22 mouse cellular contexts compared by ENCODE assay signal in genomic region chr16:44526044-44526443, GRCm38 (mm10). TPM values are rescaled to one million over a fixed set of nuclear protein-coding genes. Genes with fewer than 3 reads are reported as not detected.
DNase-seq lines count a peak whose midpoint lies in the region; ATAC-seq and TF ChIP-seq lines count a peak whose summit lies in the region.
"Had no signal": no experiment of that assay in that cellular context is flagged by ENCODE, and none has a peak within 500 bp of the region (broad histone marks: within the 10 kb centered on the region; RNA-seq: fewer than 3 reads in every experiment).

No protein-coding gene starts in this region.

- no peak for DNase-seq in forebrain, embryonic 10.5 days (ENCODE audit: extremely low spot score, low spot score)
- no peak for DNase-seq in limb, embryonic 10.5 days (ENCODE audit: low spot score)
- peak; percentile 62 for DNase-seq in brain, embryonic 14.5 days (ENCODE audit: low read depth)
- DNase-seq in right cerebral cortex, adult 18-20 months: no peak
- DNase-seq: adrenal gland, postnatal 36 days; kidney, adult 18-20 months; kidney, postnatal 4 days; liver; thymus, postnatal 36 days had no signal

- WGBS in forebrain, embryonic 13.5 days: 69% methylated on average over 1 of the region's 1 CpGs
- WGBS in forebrain, embryonic 10.5 days: 96% methylated on average over 1 of the region's 1 CpGs
- WGBS in limb, embryonic 13.5 days: 81% methylated on average over 1 of the region's 1 CpGs
- WGBS in limb, embryonic 10.5 days: 95% methylated on average over 1 of the region's 1 CpGs
- WGBS in forebrain, embryonic 15.5 days: 54% methylated on average over 1 of the region's 1 CpGs

- H3K27me3 ChIP-seq in forebrain, embryonic 13.5 days: no peaks in the 10 kb centered on the region
- H3K27me3 ChIP-seq in forebrain, embryonic 10.5 days (ENCODE audit: poor library complexity, severe bottlenecking): peaks cover 18% of the 10 kb centered on the region
- H3K27me3 ChIP-seq in limb, embryonic 13.5 days: no peaks in the 10 kb centered on the region
- no peaks in the 10 kb centered on the region for H3K27me3 ChIP-seq in limb, embryonic 10.5 days (ENCODE audit: low read depth, poor library complexity, severe bottlenecking)
- no peaks in the 10 kb centered on the region for H3K27me3 ChIP-seq in forebrain, embryonic 15.5 days
- H3K27me3 ChIP-seq: CH12.LX; lung, embryonic 15.5 days; neural tube, embryonic 13.5 days; Patski had no signal

- peak overlapping the region; percentile 41 for H3K9ac ChIP-seq in forebrain, embryonic 13.5 days
- H3K9ac ChIP-seq in limb, embryonic 13.5 days: no peak overlapping the region
- no peak overlapping the region for H3K9ac ChIP-seq in forebrain, embryonic 15.5 days (replicated peaks)
- H3K9ac ChIP-seq: liver, embryonic 15.5 days; lung, embryonic 15.5 days had no signal

- no peak for TF ChIP-seq POLR2A in brain, embryonic 14.5 days (IDR thresholded peaks at IDR 0.05; ENCODE audit: borderline replicate concordance, extremely low read depth, insufficient read depth, insufficient read length, poor library complexity, severe bottlenecking)

- no peak for ATAC-seq in forebrain, embryonic 13.5 days
- no peak for ATAC-seq in limb, embryonic 13.5 days (ENCODE audit: low FRiP score, low read depth)
- ATAC-seq in forebrain, embryonic 15.5 days (replicated peaks): no peak
- no peak for ATAC-seq in CD4-positive, CD25-positive, alpha-beta regulatory T cell, adult 4 months
- ATAC-seq: inflammation-experienced regulatory T-cells, adult 6 months; Patski had no signal

- peak overlapping the region; percentile 47 for H3K4me2 ChIP-seq in forebrain, embryonic 13.5 days
- no peak overlapping the region for H3K4me2 ChIP-seq in limb, embryonic 13.5 days (replicated peaks)
- H3K4me2 ChIP-seq in forebrain, embryonic 15.5 days (replicated peaks): no peak overlapping the region
- H3K4me2 ChIP-seq: liver, embryonic 15.5 days; lung, embryonic 15.5 days had no signal

- no peak for TF ChIP-seq CTCF in brain, embryonic 14.5 days (IDR thresholded peaks at IDR 0.05; ENCODE audit: borderline replicate concordance, extremely low read depth, insufficient read depth, insufficient read length)

- peak overlapping the region; percentile 91 for H3K27ac ChIP-seq in forebrain, embryonic 13.5 days
- H3K27ac ChIP-seq in forebrain, embryonic 10.5 days: no peak overlapping the region
- peak overlapping the region; percentile 71; the same call in 1 of the 2 replicates for H3K27ac ChIP-seq in limb, embryonic 13.5 days
- no peak overlapping the region for H3K27ac ChIP-seq in limb, embryonic 10.5 days
- H3K27ac ChIP-seq in forebrain, embryonic 15.5 days (replicated peaks): peak overlapping the region; percentile 91
- H3K27ac ChIP-seq: heart, embryonic 10.5 days; liver, embryonic 15.5 days had no signal

- peaks cover 54% of the 10 kb centered on the region for H3K4me1 ChIP-seq in forebrain, embryonic 13.5 days
- peaks cover 65% of the 10 kb centered on the region for H3K4me1 ChIP-seq in forebrain, embryonic 10.5 days
- peaks cover 68% of the 10 kb centered on the region for H3K4me1 ChIP-seq in limb, embryonic 13.5 days
- H3K4me1 ChIP-seq in limb, embryonic 10.5 days: peaks cover 46% of the 10 kb centered on the region
- H3K4me1 ChIP-seq in forebrain, embryonic 15.5 days: peaks cover 58% of the 10 kb centered on the region
- H3K4me1 ChIP-seq: liver, embryonic 15.5 days had no signal

- H3K9me3 ChIP-seq in forebrain, embryonic 13.5 days (replicated peaks): no peaks in the 10 kb centered on the region
- no peaks in the 10 kb centered on the region for H3K9me3 ChIP-seq in forebrain, embryonic 10.5 days
- no peaks in the 10 kb centered on the region for H3K9me3 ChIP-seq in limb, embryonic 13.5 days
- no peaks in the 10 kb centered on the region for H3K9me3 ChIP-seq in limb, embryonic 10.5 days (replicated peaks)
- no peaks in the 10 kb centered on the region for H3K9me3 ChIP-seq in forebrain, embryonic 15.5 days
- H3K9me3 ChIP-seq: G1E; heart, embryonic 10.5 days; liver, embryonic 15.5 days; lung, embryonic 15.5 days; neural tube, embryonic 13.5 days had no signal

- peaks cover 7% of the 10 kb centered on the region for H3K36me3 ChIP-seq in forebrain, embryonic 13.5 days (ENCODE audit: poor library complexity, severe bottlenecking)
- H3K36me3 ChIP-seq in forebrain, embryonic 10.5 days (replicated peaks): peaks cover 14% of the 10 kb centered on the region
- peaks cover 18% of the 10 kb centered on the region for H3K36me3 ChIP-seq in limb, embryonic 13.5 days
- H3K36me3 ChIP-seq in limb, embryonic 10.5 days: peaks cover 17% of the 10 kb centered on the region
- 0 out of 2 replicates have a peak, but pooled peaks cover under 1% of the 10 kb centered on the region for H3K36me3 ChIP-seq in forebrain, embryonic 15.5 days
- H3K36me3 ChIP-seq: G1E; liver, embryonic 15.5 days had no signal

- no peak overlapping the region for H3K4me3 ChIP-seq in forebrain, embryonic 13.5 days
- no peak overlapping the region for H3K4me3 ChIP-seq in forebrain, embryonic 10.5 days
- H3K4me3 ChIP-seq in limb, embryonic 13.5 days: no peak overlapping the region
- no peak overlapping the region for H3K4me3 ChIP-seq in limb, embryonic 10.5 days
- no peak overlapping the region for H3K4me3 ChIP-seq in forebrain, embryonic 15.5 days
- H3K4me3 ChIP-seq: heart, embryonic 10.5 days; liver, embryonic 15.5 days; lung, embryonic 15.5 days; myocyte; neural tube, embryonic 13.5 days had no signal

RNA-seq across cellular contexts. Expression of gene Boc, which starts 32.7 kb away (rescaled TPM):
- polyA plus RNA-seq in forebrain, embryonic 13.5 days (2015; fragmentation: Nextera tagmentation; extraction: Ambion mirVana): 20.6 and 21.2 TPM in 2 replicates
- polyA plus RNA-seq in forebrain, embryonic 10.5 days (2016; fragmentation: Nextera tagmentation; extraction: Ambion mirVana): 25.9 TPM in 2 replicates
- 58.7 and 63.5 TPM in 2 replicates for polyA plus RNA-seq in limb, embryonic 13.5 days (2015; fragmentation: Nextera tagmentation; extraction: Ambion mirVana)
- polyA plus RNA-seq in limb, embryonic 10.5 days (2016; fragmentation: Nextera tagmentation; extraction: Ambion mirVana): 20.0 and 38.3 TPM in 2 replicates
- 20.2 and 20.5 TPM in 2 replicates for polyA plus RNA-seq in brain, embryonic 14.5 days (2012; rRNA removed)
- 15.3 and 16.9 TPM in 2 replicates for polyA plus RNA-seq in forebrain, embryonic 15.5 days (2015; fragmentation: Nextera tagmentation; extraction: Ambion mirVana)
- under 1 TPM in 1 of 2 experiments, not detected in 1; 0.79 TPM for polyA plus RNA-seq in CD4-positive, CD25-positive, alpha-beta regulatory T cell, adult 4 months (2017; shearing (Covaris generic))
- polyA plus RNA-seq: G1E had no signal

Comparison
In these comparisons a context has a peak if more than half of its experiments do, and no peak if none do; other contexts are left out.
1. H3K27ac ChIP-seq: peak in forebrain, embryonic 13.5 days (single experiment), limb, embryonic 13.5 days (single experiment) and forebrain, embryonic 15.5 days (single experiment); none in forebrain, embryonic 10.5 days (single experiment) and limb, embryonic 10.5 days (single experiment).